Comparison of ENCODE assay signal across 8 mouse cellular contexts in the genomic region with DNA sequence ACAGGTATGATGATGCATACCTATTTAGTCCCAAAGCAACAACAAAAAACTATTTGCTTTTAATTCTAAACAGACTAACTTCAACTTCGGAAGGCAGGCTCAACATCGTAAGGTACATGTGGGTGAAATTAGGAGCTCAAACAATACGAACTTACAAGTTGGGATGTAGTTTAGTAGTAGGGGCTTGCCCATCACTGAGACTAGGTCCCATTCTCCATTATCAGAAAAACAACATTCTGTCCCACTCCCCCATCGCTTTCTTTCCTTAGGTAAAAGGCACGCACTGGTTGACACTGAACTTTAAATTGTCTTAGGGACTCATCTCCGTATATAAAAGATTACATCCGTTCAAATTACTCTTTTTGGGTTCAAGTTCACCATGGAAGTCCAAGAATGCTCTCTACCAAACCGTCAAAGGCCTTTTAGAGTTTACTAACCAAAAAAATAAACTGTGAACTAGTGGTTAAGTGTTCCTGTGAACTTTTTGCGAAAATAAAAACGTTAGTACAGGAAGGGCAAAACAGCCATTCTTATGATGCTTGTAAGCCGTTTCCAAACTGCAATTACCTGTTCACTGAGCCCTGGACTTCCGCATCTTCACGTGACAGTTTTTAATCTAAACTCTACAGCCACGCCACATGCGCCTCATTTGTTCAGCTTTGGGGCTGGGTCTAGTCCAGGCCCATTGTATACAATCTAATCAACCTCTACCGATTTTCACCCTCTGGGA. TPM values are rescaled to one million over a fixed set of nuclear protein-coding genes. Genes with fewer than 3 reads are reported as not detected.
A peak's percentile ranks its signal among the peaks of the same experiment; 100 is the strongest.
DNase-seq lines count a peak whose midpoint lies in the region; ATAC-seq and TF ChIP-seq lines count a peak whose summit lies in the region.

No protein-coding gene starts in this region.

- H3K36me3 ChIP-seq in ES-E14 (ENCODE audit: control insufficient read depth, insufficient read depth, low read length, poor library complexity, severe bottlenecking), result no peaks in the 10 kb centered on the region
- H3K36me3 ChIP-seq in forebrain, embryonic 13.5 days (ENCODE audit: poor library complexity, severe bottlenecking), result no peaks in the 10 kb centered on the region
- no peaks in the 10 kb centered on the region for H3K36me3 ChIP-seq in stomach, embryonic 16.5 days (ENCODE audit: control insufficient read depth, insufficient read depth, low read length)

- no peak for ATAC-seq in forebrain, embryonic 13.5 days
- peak; percentile 39 for ATAC-seq in megakaryocyte, adult 5-6 weeks (ENCODE audit: poor library complexity, severe bottlenecking)
- ATAC-seq in stomach, embryonic 16.5 days (ENCODE audit: insufficient read depth, low FRiP score), result no peak

- peak overlapping the region; percentile 79 for H3K4me2 ChIP-seq in forebrain, embryonic 13.5 days
- H3K4me2 ChIP-seq in stomach, embryonic 16.5 days (ENCODE audit: low read depth, low read length), result peak overlapping the region; percentile 89

- no peaks in the 10 kb centered on the region for H3K9me3 ChIP-seq in ES-E14 (ENCODE audit: control insufficient read depth, insufficient read depth, low read depth, low read length)
- no peaks in the 10 kb centered on the region for H3K9me3 ChIP-seq in forebrain, embryonic 13.5 days (replicated peaks)
- no peaks in the 10 kb centered on the region for H3K9me3 ChIP-seq in stomach, embryonic 16.5 days (replicated peaks; ENCODE audit: control insufficient read depth, low read length)

- in situ Hi-C loops in ES-E14 (cut with MboI; ENCODE audit: low sequenced_read_pairs in 2 of 2, unreplicated experiment in 2 of 2), result no loop called here

- H3K27me3 ChIP-seq in forebrain, embryonic 13.5 days, result no peaks in the 10 kb centered on the region
- no peaks in the 10 kb centered on the region for H3K27me3 ChIP-seq in stomach, embryonic 16.5 days (ENCODE audit: control insufficient read depth, insufficient read depth, low read length)

- peak overlapping the region; percentile 89 for H3K9ac ChIP-seq in ES-E14 (ENCODE audit: insufficient read depth, low read depth, low read length, poor library complexity, severe bottlenecking)
- H3K9ac ChIP-seq in forebrain, embryonic 13.5 days, result peak overlapping the region; percentile 93
- peak overlapping the region; percentile 93 for H3K9ac ChIP-seq in stomach, embryonic 16.5 days (ENCODE audit: low read length)

- DNase-seq in adrenal gland, postnatal 25 days, result peak; percentile 6
- no peak for DNase-seq in adrenal gland, adult 18-20 months (ENCODE audit: low spot score in 2 of 2)
- no peak for DNase-seq in ES-E14 (ENCODE audit: low read depth, low spot score)
- peak; percentile 20 to 44 for DNase-seq in kidney, postnatal 25 days
- DNase-seq in left cerebral cortex, postnatal 4 days, result no peak

- intact Hi-C loops in left cerebral cortex, postnatal 4 days (cut with DNase I), result no loop called here

- 2% methylated on average over 16 of the region's 16 CpGs for WGBS in forebrain, embryonic 13.5 days
- WGBS in stomach, embryonic 16.5 days, result under 1% methylated on average over 16 of the region's 16 CpGs

- peaks cover 2 to 5% of the 10 kb centered on the region in 2 experiments; a peak in 3 of 4 replicates for H3K4me1 ChIP-seq in ES-E14 (ENCODE audit: control insufficient read depth in 2 of 2, insufficient read depth in 2 of 2, low read length in 2 of 2, poor library complexity in 1 of 2)
- H3K4me1 ChIP-seq in forebrain, embryonic 13.5 days, result peaks cover 34% of the 10 kb centered on the region
- H3K4me1 ChIP-seq in stomach, embryonic 16.5 days (ENCODE audit: control insufficient read depth, insufficient read depth, low read length), result peaks cover 17% of the 10 kb centered on the region

- H3K4me3 ChIP-seq in ES-E14 (ENCODE audit: insufficient read depth in 1 of 2, low read depth in 1 of 2, low read length in 2 of 2, poor library complexity in 1 of 2, severe bottlenecking in 1 of 2), result peak overlapping the region; percentile 87 to 97
- H3K4me3 ChIP-seq in forebrain, embryonic 13.5 days, result peak overlapping the region; percentile 89
- H3K4me3 ChIP-seq in stomach, embryonic 16.5 days (replicated peaks; ENCODE audit: low read length), result peak overlapping the region; percentile 89

- H3K27ac ChIP-seq in ES-E14 (ENCODE audit: insufficient read depth, low read depth, low read length, poor library complexity, severe bottlenecking), result peak overlapping the region; percentile 89; the same call in 1 of the 2 replicates
- peak overlapping the region; percentile 96 for H3K27ac ChIP-seq in forebrain, embryonic 13.5 days
- H3K27ac ChIP-seq in stomach, embryonic 16.5 days (ENCODE audit: low read length), result peak overlapping the region; percentile 95

TF ChIP-seq in ES-E14, 5 proteins besides CTCF, POLR2A, EP300 and RAD21:
- TF ChIP-seq CHD2 (IDR thresholded peaks at IDR 0.05; ENCODE audit: low read depth, low read length) (no peak), ZNF384 (IDR thresholded peaks at IDR 0.05; ENCODE audit: low read depth, low read length) (no peak)

RNA-seq across cellular contexts. Expression of a gene that starts 1.4 kb away (rescaled TPM):
- total RNA-seq in adrenal gland, postnatal 25 days (2021), result 103 and 117 TPM in 2 replicates
- 100 to 1,000 TPM; 107 to 116 TPM for total RNA-seq in adrenal gland, adult 18-20 months (2021)
- total RNA-seq in ES-E14 (2012; rRNA removed), result 227 and 249 TPM in 2 replicates
- 436 and 453 TPM in 2 replicates for polyA plus RNA-seq in forebrain, embryonic 13.5 days (2015; fragmentation: Nextera tagmentation; extraction: Ambion mirVana)
- total RNA-seq in megakaryocyte, adult 5-6 weeks (2015), result 181 and 212 TPM in 2 replicates
- total RNA-seq in megakaryocyte, adult 5-6 weeks (2017), result 310 and 361 TPM in 2 replicates
- 309 and 321 TPM in 2 replicates for polyA plus RNA-seq in stomach, embryonic 16.5 days (2015; fragmentation: Nextera tagmentation; extraction: Ambion mirVana)
- 100 to 1,000 TPM; 155 to 159 TPM for total RNA-seq in left cerebral cortex, postnatal 4 days (2021)

Comparison
In these comparisons a context has a peak if more than half of its experiments do, and no peak if none do; other contexts are left out.
1. DNase-seq: peak in adrenal gland, postnatal 25 days (single experiment) and kidney, postnatal 25 days (2 of 2); none in adrenal gland, adult 18-20 months (0 of 2), ES-E14 (single experiment) and left cerebral cortex, postnatal 4 days (single experiment).
2. Peak in every context shown above with its lines, with median percentiles within 50 percentile points of each other: H3K27ac ChIP-seq, H3K4me3 ChIP-seq and H3K9ac ChIP-seq.